Mouse (Mus musculus): ENCODE results near the gene Gm49380. TPM values are rescaled to one million over a fixed set of nuclear protein-coding genes. Genes with fewer than 3 reads are reported as not detected.

Gene Gm49380
- polyA plus RNA-seq, 1 experiment from 2014 or later: 0.36 TPM

DNA sequence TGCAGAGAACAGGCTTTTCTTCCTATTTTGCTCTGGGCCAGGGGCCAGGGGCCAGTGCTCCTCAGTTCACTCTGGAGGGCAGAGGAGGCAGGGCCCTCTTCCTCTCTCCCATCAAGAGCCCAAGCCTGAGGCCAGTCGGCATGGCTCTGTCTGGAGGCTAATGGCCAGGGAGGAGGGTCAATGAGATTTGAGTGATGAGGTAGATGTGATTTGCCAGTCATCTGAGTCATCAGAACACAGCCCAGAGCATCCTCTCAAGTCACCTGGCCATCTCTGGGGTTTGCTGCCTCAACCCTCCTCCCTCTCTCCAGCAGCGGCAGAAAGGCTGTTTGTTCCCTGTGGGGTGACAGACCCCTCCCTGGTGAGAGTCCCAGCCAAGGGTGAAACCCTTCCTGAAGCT is 20.0 kb upstream of the Gm49380 start:
- no peak overlapping the region for H3K4me3 ChIP-seq (replicated peaks)
- WGBS: 11% methylated on average over 2 of the region's 2 CpGs
- no peak for ATAC-seq
- no peak overlapping the region for H3K27ac ChIP-seq
- peaks cover 51% of the 10 kb centered on the region for H3K4me1 ChIP-seq (replicated peaks)
- no peak overlapping the region for H3K9ac ChIP-seq (replicated peaks)
- H3K9me3 ChIP-seq: no peaks in the 10 kb centered on the region
- 0 out of 2 replicates have a peak overlapping the region, but pooled peaks have one; percentile 85 for H3K4me2 ChIP-seq (replicated peaks)
- peaks cover 72% of the 10 kb centered on the region for H3K27me3 ChIP-seq
- H3K36me3 ChIP-seq: no peaks in the 10 kb centered on the region

DNA sequence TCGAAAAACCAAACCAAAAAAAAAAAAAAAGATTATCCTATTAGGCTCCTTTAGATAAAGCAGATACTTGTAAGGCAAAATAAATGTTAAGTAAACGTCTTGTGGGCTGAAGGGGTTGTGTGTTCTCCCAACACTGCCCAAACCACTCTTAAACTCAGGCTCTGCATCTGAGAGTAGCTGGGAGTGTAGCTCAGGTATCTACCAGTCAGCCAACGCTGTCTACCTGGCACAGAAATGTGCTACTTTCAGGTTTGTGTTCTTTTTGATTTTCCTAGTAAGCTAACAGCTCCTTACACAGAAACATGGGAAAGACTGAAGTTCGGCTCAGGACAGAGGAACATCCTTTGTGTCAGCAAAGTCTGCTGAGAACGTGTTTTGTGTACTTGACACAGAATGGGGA is 18.9 kb upstream of the Gm49380 start:
- no peak overlapping the region for H3K9ac ChIP-seq (replicated peaks)
- no peak for ATAC-seq
- H3K4me1 ChIP-seq (replicated peaks): peaks cover 51% of the 10 kb centered on the region
- no peaks in the 10 kb centered on the region for H3K9me3 ChIP-seq
- peaks cover 71% of the 10 kb centered on the region for H3K27me3 ChIP-seq
- H3K36me3 ChIP-seq: no peaks in the 10 kb centered on the region
- H3K4me3 ChIP-seq (replicated peaks): no peak overlapping the region
- H3K4me2 ChIP-seq (replicated peaks): no peak overlapping the region
- no peak overlapping the region for H3K27ac ChIP-seq
- 64% methylated on average over 5 of the region's 5 CpGs for WGBS

DNA sequence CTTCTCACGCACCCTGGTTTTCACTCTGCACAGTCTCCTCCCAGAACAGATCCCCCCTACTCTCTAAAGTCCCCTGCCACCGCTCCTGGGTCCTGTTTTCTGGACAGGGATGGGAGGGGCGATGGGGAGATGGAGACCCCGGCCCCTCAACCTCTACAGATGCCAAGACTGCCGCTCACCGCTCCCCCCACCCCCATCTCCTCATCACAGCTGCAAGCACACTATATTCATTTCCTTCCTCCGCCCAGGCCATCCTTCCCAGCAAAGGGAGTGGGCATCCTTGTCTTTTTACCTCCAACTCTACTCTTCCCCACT is 17.9 kb upstream of the Gm49380 start:
- H3K27me3 ChIP-seq: peaks cover 61% of the 10 kb centered on the region

DNA sequence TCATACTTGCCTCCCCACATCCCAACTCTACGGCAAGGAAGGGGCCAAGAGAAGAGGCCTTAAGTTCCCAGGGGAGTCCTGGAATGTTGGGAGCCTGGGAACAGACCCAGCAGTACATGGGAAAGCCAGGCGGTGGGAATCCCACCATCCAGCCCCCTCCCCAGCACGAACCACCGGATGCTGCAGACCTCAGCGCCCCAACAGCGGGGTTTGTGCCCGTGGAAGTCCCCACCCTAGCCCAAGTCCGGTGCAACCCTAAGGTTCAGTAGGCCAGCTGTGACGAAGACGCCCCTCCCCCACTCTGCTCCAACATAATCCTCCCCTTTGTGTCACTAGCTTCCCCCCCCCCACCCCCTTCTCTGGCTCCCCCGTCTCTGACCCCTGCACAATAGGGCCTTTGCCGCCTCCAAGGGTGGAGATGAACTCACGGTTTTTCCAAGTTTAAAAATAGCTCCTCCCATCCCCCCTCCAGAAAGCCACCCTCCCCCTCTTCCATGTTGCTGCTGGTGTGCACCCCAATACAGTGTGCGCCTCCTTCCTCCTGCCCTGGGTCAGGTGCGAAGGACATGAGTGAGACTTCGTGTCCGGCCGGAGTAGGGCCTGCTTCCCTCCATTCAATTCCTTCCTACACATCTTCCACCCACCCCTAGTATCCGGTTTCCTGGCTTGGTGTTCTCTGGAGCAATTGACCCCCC is 17.4 kb upstream of the Gm49380 start:
- Histone ChIP-seq H3K27me3 (peaks cover 56% of the 10 kb centered on the region), H3K27ac (peak overlapping the region; percentile 9; the same call in 1 of the 2 replicates), H3K9ac (replicated peaks) (peak overlapping the region; percentile 66; the same call in 1 of the 2 replicates), H3K4me1 (replicated peaks) (peaks cover 49% of the 10 kb centered on the region), H3K4me3 (replicated peaks) (peak overlapping the region; percentile 36; the same call in 1 of the 2 replicates), H3K4me2 (replicated peaks) (peak overlapping the region; percentile 66), H3K36me3 (no peaks in the 10 kb centered on the region), H3K9me3 (no peaks in the 10 kb centered on the region)
- 10% methylated on average over 19 of the region's 19 CpGs for WGBS
- peak; percentile 34 for ATAC-seq

More for the DNA sequence above, 17.9 kb upstream of the Gm49380 start:
- no peak overlapping the region for H3K4me3 ChIP-seq (replicated peaks)
- H3K4me1 ChIP-seq (replicated peaks): peaks cover 52% of the 10 kb centered on the region
- no peaks in the 10 kb centered on the region for H3K36me3 ChIP-seq
- 35% methylated on average over 7 of the region's 7 CpGs for WGBS
- H3K27ac ChIP-seq: peak overlapping the region; percentile 56; the same call in 1 of the 2 replicates
- H3K9ac ChIP-seq (replicated peaks): no peak overlapping the region
- no peak overlapping the region for H3K4me2 ChIP-seq (replicated peaks)
- H3K9me3 ChIP-seq: no peaks in the 10 kb centered on the region
- no peak for ATAC-seq

DNA sequence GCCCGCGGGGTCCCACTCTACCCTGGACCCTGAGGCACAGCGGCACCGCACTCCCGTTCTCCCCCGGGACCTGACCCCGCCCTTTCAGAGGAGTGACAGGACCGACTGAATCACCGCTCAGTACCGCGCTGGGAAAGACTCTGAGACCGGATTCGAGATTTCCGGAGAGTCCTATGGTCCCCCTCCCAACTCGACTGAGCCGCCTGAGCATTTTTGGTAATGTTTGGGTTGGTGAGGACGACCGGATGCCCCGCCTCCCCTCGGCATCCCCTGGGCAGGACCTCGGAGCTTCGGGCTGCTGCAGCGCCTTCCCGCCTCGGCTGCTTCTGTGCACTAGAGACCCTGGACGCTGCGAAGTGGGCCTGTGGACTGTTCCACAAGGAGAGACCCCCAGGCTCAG is 16.7 kb upstream of the Gm49380 start:
- H3K36me3 ChIP-seq: no peaks in the 10 kb centered on the region
- peaks cover 42% of the 10 kb centered on the region for H3K4me1 ChIP-seq (replicated peaks)
- H3K9me3 ChIP-seq: no peaks in the 10 kb centered on the region
- peaks cover 49% of the 10 kb centered on the region for H3K27me3 ChIP-seq
- peak overlapping the region; percentile 66 for H3K9ac ChIP-seq (replicated peaks)
- H3K4me3 ChIP-seq (replicated peaks): peak overlapping the region; percentile 36
- peak overlapping the region; percentile 66 for H3K4me2 ChIP-seq (replicated peaks)
- ATAC-seq: peak; percentile 22
- under 1% methylated on average over 27 of the region's 27 CpGs for WGBS
- peak overlapping the region; percentile 53; the same call in 1 of the 2 replicates for H3K27ac ChIP-seq

DNA sequence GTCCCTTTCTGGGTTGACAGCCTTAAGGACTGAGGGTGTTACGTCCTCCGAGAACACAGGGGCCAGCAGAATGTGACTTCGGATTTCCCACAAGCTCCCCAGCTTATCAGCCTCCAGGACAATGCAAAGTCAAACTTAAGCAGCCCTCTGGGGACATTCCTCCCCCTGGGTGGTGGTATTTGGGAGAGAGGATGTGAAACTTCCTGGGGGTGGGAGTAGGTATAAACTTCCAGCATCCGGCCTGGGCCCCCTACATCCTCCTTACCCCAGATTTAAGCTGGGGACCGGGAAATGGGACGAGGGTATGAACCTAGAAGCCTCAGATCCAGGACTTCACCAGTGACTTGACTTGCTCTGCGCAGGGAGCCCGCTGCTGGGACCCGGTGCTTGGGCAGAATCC is 16.3 kb upstream of the Gm49380 start:
- H3K27me3 ChIP-seq: peaks cover 45% of the 10 kb centered on the region

DNA sequence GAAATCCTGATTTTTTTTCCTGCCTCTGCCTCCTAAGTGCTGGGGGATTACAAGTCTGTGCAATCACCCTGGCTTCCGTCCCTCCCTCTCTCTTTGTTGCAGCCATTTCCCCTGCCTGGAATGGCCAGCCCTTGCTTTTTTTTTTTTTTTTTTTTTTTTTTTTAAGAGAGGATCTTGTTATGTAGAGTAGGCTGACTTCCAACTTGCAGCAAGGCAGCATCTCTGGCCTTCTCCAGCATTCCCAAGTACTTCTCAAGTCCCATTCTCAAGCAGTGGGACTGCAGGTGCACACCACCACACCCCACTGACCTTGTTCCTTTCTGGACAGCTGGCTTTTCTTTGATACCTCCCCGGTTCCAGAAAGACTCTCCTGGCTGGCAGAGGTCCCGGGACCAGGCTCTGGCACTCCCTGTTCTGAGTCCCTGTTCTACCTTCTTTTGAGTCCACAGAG is 14.1 kb upstream of the Gm49380 start:
- H3K27ac ChIP-seq: no peak overlapping the region
- H3K4me3 ChIP-seq (replicated peaks): no peak overlapping the region
- peaks cover 22% of the 10 kb centered on the region for H3K4me1 ChIP-seq (replicated peaks)
- H3K4me2 ChIP-seq (replicated peaks): no peak overlapping the region
- no peak for ATAC-seq
- peaks cover 23% of the 10 kb centered on the region for H3K27me3 ChIP-seq
- no peaks in the 10 kb centered on the region for H3K36me3 ChIP-seq
- WGBS: 49% methylated on average over 3 of the region's 3 CpGs
- H3K9ac ChIP-seq (replicated peaks): no peak overlapping the region
- no peaks in the 10 kb centered on the region for H3K9me3 ChIP-seq

More for the DNA sequence above, 16.3 kb upstream of the Gm49380 start:
- ATAC-seq: no peak
- Histone ChIP-seq H3K9ac (replicated peaks) (peak overlapping the region; percentile 66), H3K27ac (peak overlapping the region; percentile 53; the same call in 1 of the 2 replicates), H3K4me3 (replicated peaks) (peak overlapping the region; percentile 36), H3K4me1 (replicated peaks) (peaks cover 38% of the 10 kb centered on the region), H3K36me3 (no peaks in the 10 kb centered on the region), H3K9me3 (no peaks in the 10 kb centered on the region), H3K4me2 (replicated peaks) (peak overlapping the region; percentile 66)
- WGBS: 7% methylated on average over 9 of the region's 9 CpGs

DNA sequence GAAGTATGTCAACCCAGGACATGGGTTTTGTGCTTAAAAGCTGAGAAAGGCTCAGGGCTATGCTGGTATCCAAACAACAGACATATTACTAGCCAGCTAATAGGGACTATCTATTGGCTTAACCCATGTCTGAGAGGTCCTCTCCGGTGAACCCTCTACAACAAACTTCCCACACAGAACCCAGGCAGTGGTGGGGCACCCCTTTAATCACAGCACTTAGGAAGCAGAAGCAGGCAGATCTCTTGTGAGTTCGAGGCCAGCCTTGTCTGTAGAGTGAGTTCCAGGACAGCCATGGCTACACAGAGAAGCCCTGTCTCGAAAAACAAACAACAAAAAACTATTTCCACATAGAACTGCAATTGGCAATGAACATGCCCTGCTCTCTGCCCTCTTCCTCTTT is 13.4 kb upstream of the Gm49380 start:
- Histone ChIP-seq H3K9ac (replicated peaks) (no peak overlapping the region), H3K27me3 (peaks cover 16% of the 10 kb centered on the region), H3K36me3 (no peaks in the 10 kb centered on the region), H3K4me3 (replicated peaks) (no peak overlapping the region), H3K4me2 (replicated peaks) (no peak overlapping the region), H3K9me3 (no peaks in the 10 kb centered on the region), H3K27ac (no peak overlapping the region), H3K4me1 (replicated peaks) (peaks cover 22% of the 10 kb centered on the region)
- ATAC-seq: no peak
- 90% methylated on average over 3 of the region's 3 CpGs for WGBS

DNA sequence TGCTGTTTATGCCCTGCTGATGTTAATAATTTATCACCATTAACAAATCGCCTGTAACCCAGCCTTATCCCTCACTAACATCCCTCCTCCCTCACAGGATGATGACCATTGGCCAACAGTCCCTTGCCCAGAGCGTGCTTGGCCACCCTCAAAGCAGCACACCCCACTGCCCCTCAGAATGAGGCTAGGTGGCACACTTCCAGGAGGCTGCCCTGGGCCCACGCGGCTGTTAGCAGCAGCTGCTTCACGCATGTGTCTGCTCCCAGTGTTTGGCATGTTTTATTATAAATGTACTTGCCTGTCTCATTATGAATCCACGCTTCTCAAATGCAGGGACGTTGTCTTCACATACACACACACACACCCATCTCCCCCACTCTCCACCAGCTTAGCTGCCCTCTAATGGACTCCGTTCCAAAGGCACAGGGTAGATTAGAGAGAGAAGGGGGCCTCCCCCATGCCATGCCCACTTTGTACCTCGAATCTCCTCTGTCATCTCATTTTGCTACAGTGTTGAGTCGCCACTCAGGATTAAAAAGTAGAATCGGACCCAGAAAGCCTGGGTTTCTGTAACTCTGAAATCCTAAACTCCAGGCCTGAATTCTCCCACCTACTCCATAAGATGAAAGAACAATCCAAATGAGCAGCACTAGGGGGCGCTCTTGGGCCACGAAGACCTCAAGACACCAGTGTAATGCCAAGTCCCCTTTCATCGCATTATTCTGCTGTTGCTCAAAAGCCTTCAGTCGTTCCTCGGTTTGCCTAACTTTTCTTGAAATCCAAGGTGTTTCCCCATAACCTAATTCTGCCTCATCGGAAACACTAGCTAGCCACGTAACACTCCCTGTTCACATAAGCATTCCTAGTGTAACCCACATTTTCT is 12.5 kb upstream of the Gm49380 start:
- Histone ChIP-seq H3K4me1 (replicated peaks) (peaks cover 17% of the 10 kb centered on the region), H3K27me3 (peaks cover 7% of the 10 kb centered on the region; the same call in 1 of the 2 replicates), H3K4me3 (replicated peaks) (no peak overlapping the region), H3K27ac (no peak overlapping the region), H3K9me3 (no peaks in the 10 kb centered on the region), H3K36me3 (no peaks in the 10 kb centered on the region), H3K4me2 (replicated peaks) (peak overlapping the region; percentile 11; the same call in 1 of the 2 replicates), H3K9ac (replicated peaks) (no peak overlapping the region)
- 33% methylated on average over 18 of the region's 18 CpGs for WGBS
- ATAC-seq: peak; percentile 44

DNA sequence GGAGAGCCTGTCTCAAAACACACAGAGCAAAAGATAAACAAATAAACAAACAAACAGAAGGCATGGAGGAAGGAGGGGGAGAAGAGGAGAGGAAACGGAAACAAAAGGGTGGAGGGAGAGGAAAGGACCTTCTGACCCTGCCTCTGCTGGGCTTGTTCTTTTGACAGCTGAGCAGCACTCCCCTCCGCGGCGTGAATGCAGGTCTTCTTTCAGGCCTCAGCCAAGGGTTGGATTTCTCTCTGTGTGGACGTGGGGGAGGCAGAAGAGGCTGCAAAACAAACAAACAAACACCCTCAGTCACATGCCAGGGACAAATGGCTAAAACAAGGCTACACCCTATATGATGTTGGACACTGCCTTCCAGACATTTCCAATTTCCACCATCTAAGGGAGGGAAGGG is 11.7 kb upstream of the Gm49380 start:
- no peak overlapping the region for H3K27ac ChIP-seq
- no peak overlapping the region for H3K9ac ChIP-seq (replicated peaks)
- H3K9me3 ChIP-seq: no peaks in the 10 kb centered on the region
- no peak overlapping the region for H3K4me2 ChIP-seq (replicated peaks)
- H3K4me1 ChIP-seq (replicated peaks): peaks cover 9% of the 10 kb centered on the region
- peaks cover 7% of the 10 kb centered on the region; the same call in 1 of the 2 replicates for H3K27me3 ChIP-seq
- ATAC-seq: no peak
- H3K36me3 ChIP-seq: no peaks in the 10 kb centered on the region
- 65% methylated on average over 5 of the region's 5 CpGs for WGBS
- H3K4me3 ChIP-seq (replicated peaks): no peak overlapping the region

DNA sequence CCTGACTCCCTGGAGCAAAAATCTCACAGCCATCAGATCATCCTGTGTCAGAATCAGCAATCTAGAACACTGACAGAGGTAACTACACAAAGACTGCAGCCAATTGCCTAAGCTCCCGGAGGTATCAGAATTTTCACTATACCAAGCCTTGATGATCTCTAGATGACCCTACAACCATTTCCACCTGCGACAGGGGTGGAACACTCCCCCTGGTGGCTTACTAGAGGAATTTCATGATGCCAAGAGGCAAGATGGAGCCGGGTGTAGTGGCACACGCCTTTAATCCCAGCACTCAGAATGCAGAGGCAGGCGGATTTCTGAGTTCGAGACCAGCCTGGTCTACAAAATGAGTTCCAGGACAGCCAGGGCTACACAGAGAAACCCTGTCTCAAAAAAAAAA is 11.0 kb upstream of the Gm49380 start:
- Histone ChIP-seq H3K4me1 (replicated peaks) (0 out of 2 replicates have a peak, but pooled peaks cover 3% of the 10 kb centered on the region), H3K9ac (replicated peaks) (no peak overlapping the region), H3K36me3 (no peaks in the 10 kb centered on the region), H3K27ac (no peak overlapping the region), H3K9me3 (no peaks in the 10 kb centered on the region), H3K4me3 (replicated peaks) (no peak overlapping the region), H3K27me3 (peaks cover 5% of the 10 kb centered on the region; the same call in 1 of the 2 replicates), H3K4me2 (replicated peaks) (no peak overlapping the region)
- ATAC-seq: no peak
- 62% methylated on average over 6 of the region's 6 CpGs for WGBS

DNA sequence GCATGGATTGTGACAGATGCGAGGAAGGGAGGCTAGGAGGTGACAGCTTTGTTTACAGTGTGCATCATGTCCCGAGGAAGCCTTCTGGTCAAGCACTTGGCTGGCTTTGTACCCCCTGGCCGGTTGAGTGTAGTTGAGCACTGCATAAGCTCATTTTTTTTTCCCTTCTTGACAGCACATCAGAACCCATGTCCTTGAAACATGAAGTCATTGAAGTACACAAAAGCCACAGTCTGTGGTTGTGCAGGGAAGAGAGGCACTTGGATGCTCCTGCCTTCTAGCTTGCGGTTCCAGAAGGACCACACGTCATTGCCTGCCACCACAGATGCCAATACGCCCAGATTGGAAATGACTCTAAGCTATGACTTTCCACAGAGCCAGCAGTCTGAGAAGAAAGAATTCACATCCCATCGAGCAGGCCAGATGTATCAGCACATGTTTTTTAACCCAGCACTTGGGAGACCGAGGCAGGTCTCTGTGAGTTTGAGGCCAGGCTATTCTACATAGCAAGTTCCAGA is 6.7 kb upstream of the Gm49380 start:
- Histone ChIP-seq H3K27ac (no peak overlapping the region), H3K4me2 (replicated peaks) (no peak overlapping the region), H3K36me3 (no peaks in the 10 kb centered on the region), H3K9ac (replicated peaks) (no peak overlapping the region), H3K9me3 (no peaks in the 10 kb centered on the region), H3K4me1 (replicated peaks) (no peaks in the 10 kb centered on the region), H3K4me3 (replicated peaks) (no peak overlapping the region), H3K27me3 (no peaks in the 10 kb centered on the region)
- no peak for ATAC-seq
- 89% methylated on average over 8 of the region's 8 CpGs for WGBS

Data from midbrain, embryonic 13.5 days (tissue).